Mouse (Mus musculus): ENCODE data around the gene Otop3. TPM values are rescaled to one million over a fixed set of nuclear protein-coding genes. Genes with fewer than 3 reads are reported as not detected.
A peak's percentile ranks its signal among the peaks of the same experiment; 100 is the strongest.

Otop3 gene
- polyA plus RNA-seq, 1 experiment from 2014 or later, result 0.28 TPM

GRCm38 (mm10) chr11:115296471-115297210, 37.9 kb upstream of the Otop3 start:
- WGBS, result 56% methylated on average over 21 of the region's 21 CpGs
- no peak overlapping the region for H3K27ac ChIP-seq (replicated peaks)

DNA sequence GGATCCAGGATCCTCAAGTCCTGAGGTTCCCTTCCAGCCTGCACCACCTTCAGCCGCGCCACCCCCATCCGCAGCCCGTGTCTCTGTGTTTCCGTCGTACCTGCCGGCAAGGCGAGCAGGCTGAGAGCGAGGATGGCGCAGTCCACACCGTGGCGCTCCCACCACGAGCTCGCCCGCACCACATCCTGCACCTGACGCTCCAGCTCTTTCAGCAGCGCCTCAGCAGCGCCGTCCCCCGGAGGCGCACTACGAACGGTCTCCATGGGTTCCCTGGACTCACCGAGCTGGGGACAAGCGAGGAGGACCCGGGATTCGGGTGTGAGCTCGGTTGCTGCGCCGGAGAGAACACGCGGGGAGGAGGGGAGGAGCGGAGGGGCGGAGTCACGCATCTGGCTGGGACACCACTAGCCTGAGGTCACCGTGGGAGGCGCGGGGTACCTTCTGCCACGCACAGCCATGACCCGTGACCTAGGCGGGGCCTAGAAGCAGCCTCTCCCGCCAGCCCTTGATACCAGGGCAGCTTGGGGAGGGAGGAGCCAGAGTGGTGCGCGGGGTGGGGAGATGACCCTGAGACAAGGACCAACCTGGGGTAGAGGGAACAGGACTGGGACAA, 37.2 kb upstream of the Otop3 start, which contains the start of gene Fads6:
Gene Fads6, minus strand, starts transcription at position 450 of the 613 bp plus-strand sequence.
- peak within 1 kb of the TSS; percentile 48 for H3K4me3 ChIP-seq

More at GRCm38 (mm10) chr11:115296471-115297210, 37.9 kb upstream of the Otop3 start:
- peaks cover 13% of the 10 kb centered on the region; the same call in 1 of the 2 replicates for H3K4me1 ChIP-seq
- H3K36me3 ChIP-seq, result no peaks in the 10 kb centered on the region
- no peaks in the 10 kb centered on the region for H3K9me3 ChIP-seq
- H3K9ac ChIP-seq (replicated peaks), result peak overlapping the region; percentile 62; the same call in 1 of the 2 replicates
- peak overlapping the region; percentile 86 for H3K4me2 ChIP-seq (replicated peaks)
- peaks cover 42% of the 10 kb centered on the region for H3K27me3 ChIP-seq
- no peak for ATAC-seq (ENCODE audit: low FRiP score, low read depth)
- H3K4me3 ChIP-seq, result peak overlapping the region; percentile 48

DNA sequence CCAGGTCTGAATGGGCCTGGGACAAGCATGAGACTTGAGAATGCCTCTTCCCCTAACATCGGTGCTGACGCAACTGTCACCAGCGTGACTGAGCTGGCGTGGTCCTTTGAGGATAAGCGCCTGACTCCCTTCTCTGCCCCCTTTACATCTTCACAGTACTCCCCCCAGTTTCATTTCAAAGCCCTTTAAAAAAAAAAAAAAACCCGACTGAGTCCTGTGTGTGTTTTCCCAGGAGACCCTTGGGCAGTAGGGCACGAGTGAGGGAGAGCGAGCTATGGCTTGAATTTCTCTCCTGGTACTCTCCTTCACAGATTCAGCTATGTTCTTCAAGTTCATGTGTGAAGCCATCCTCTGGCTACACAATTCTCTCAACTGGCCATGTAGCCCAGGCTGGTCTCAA, 36.4 kb upstream of the Otop3 start:
- WGBS, result 74% methylated on average over 8 of the region's 8 CpGs

More for the DNA sequence above, 37.2 kb upstream of the Otop3 start, which contains the start of gene Fads6:
- Histone ChIP-seq H3K27me3 (peaks cover 42% of the 10 kb centered on the region), H3K27ac (replicated peaks) (no peak within 1 kb of the TSS), H3K9me3 (no peaks in the 10 kb centered on the region), H3K4me2 (replicated peaks) (peak within 1 kb of the TSS; percentile 86), H3K4me1 (peaks cover 13% of the 10 kb centered on the region; the same call in 1 of the 2 replicates), H3K36me3 (no peaks in the 10 kb centered on the region), H3K9ac (replicated peaks) (peak within 1 kb of the TSS; percentile 62; the same call in 1 of the 2 replicates)
- under 1% methylated on average over 43 of the region's 44 CpGs for WGBS
- peak; percentile 56 for ATAC-seq (ENCODE audit: low FRiP score, low read depth)

DNA sequence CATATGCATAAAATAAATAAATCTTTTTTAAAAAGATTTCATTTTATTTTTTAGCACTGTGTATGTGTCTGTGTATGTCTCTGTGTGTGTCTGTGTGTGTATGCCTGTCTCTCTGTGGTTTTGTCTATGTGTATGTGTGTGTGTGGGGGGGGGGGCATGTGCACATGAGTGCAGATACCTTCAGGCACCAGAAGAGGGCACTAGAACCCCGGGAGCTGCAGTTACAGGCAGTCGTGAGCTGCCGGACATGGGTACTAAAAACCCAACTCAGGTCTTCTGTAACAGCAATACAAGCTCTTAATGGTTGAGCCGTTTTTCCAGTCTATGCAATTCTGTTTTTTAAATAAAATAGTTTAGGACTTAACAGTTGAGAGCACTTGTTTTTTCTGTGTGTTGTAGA, 33.8 kb upstream of the Otop3 start:
- no peak overlapping the region for H3K4me3 ChIP-seq
- WGBS, result 87% methylated on average over 4 of the region's 4 CpGs
- H3K36me3 ChIP-seq, result no peaks in the 10 kb centered on the region
- H3K9me3 ChIP-seq, result no peaks in the 10 kb centered on the region
- no peak overlapping the region for H3K9ac ChIP-seq (replicated peaks)
- peaks cover 39% of the 10 kb centered on the region for H3K27me3 ChIP-seq
- peaks cover 13% of the 10 kb centered on the region; the same call in 1 of the 2 replicates for H3K4me1 ChIP-seq
- H3K27ac ChIP-seq (replicated peaks), result no peak overlapping the region
- no peak overlapping the region for H3K4me2 ChIP-seq (replicated peaks)
- no peak for ATAC-seq (ENCODE audit: low FRiP score, low read depth)

More for the DNA sequence above, 36.4 kb upstream of the Otop3 start:
- no peaks in the 10 kb centered on the region for H3K9me3 ChIP-seq
- H3K27ac ChIP-seq (replicated peaks), result no peak overlapping the region
- no peak overlapping the region for H3K4me3 ChIP-seq
- no peak for ATAC-seq (ENCODE audit: low FRiP score, low read depth)
- H3K36me3 ChIP-seq, result no peaks in the 10 kb centered on the region
- no peak overlapping the region for H3K9ac ChIP-seq (replicated peaks)
- 0 out of 2 replicates have a peak overlapping the region, but pooled peaks have one; percentile 86 for H3K4me2 ChIP-seq (replicated peaks)
- H3K4me1 ChIP-seq, result peaks cover 13% of the 10 kb centered on the region; the same call in 1 of the 2 replicates
- peaks cover 42% of the 10 kb centered on the region for H3K27me3 ChIP-seq

- no peak overlapping the region for H3K4me2 ChIP-seq (replicated peaks)
- no peak for ATAC-seq (ENCODE audit: low FRiP score, low read depth)
- H3K9ac ChIP-seq (replicated peaks), result no peak overlapping the region
- 97% methylated on average over 2 of the region's 2 CpGs for WGBS
- no peak overlapping the region for H3K27ac ChIP-seq (replicated peaks)
- peaks cover 13% of the 10 kb centered on the region; the same call in 1 of the 2 replicates for H3K4me1 ChIP-seq
- H3K27me3 ChIP-seq, result peaks cover 35% of the 10 kb centered on the region
- no peaks in the 10 kb centered on the region for H3K36me3 ChIP-seq
- no peak overlapping the region for H3K4me3 ChIP-seq
- no peaks in the 10 kb centered on the region for H3K9me3 ChIP-seq
Observed at GRCm38 (mm10) chr11:115301351-115301750, 33.2 kb upstream of the Otop3 start.

DNA sequence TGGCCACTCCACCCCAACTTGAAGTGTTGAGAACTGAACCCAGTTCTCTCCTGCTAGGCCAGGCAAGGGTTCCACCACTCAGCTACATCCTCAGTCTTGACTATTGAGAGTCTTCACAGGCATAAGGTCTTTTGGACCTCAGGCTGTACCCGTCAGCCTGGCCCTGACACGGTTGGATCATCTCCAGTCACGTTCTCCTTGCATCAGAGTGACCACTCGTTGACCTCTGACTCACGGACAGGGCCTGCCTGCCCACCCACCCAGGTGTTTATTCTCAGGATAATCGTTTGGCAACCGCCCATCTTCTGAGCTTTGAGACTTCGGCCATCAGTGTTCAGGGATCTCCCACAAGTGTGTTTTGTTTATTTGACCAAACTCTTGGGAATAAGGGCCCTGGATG, 31.4 kb upstream of the Otop3 start:
- no peak overlapping the region for H3K27ac ChIP-seq (replicated peaks)
- H3K36me3 ChIP-seq, result no peaks in the 10 kb centered on the region
- H3K4me2 ChIP-seq (replicated peaks), result no peak overlapping the region
- H3K4me3 ChIP-seq, result no peak overlapping the region
- peaks cover 8% of the 10 kb centered on the region; the same call in 1 of the 2 replicates for H3K4me1 ChIP-seq
- peaks cover 34% of the 10 kb centered on the region for H3K27me3 ChIP-seq
- WGBS, result 77% methylated on average over 8 of the region's 8 CpGs
- no peaks in the 10 kb centered on the region for H3K9me3 ChIP-seq
- no peak overlapping the region for H3K9ac ChIP-seq (replicated peaks)
- no peak for ATAC-seq (ENCODE audit: low FRiP score, low read depth)

- 14% methylated on average over 8 of the region's 8 CpGs for WGBS
- H3K9me3 ChIP-seq, result no peaks in the 10 kb centered on the region
- H3K9ac ChIP-seq (replicated peaks), result no peak within 1 kb of the TSS; the same call in 1 of the 2 replicates
- H3K27me3 ChIP-seq, result peaks cover 27% of the 10 kb centered on the region; the same call in 1 of the 2 replicates
- H3K4me2 ChIP-seq (replicated peaks), result no peak within 1 kb of the TSS
- ATAC-seq (ENCODE audit: low FRiP score, low read depth), result no peak
- H3K27ac ChIP-seq (replicated peaks), result no peak within 1 kb of the TSS
- no peak within 1 kb of the TSS for H3K4me3 ChIP-seq
- peaks cover 8% of the 10 kb centered on the region; the same call in 1 of the 2 replicates for H3K4me1 ChIP-seq
- H3K36me3 ChIP-seq, result no peaks in the 10 kb centered on the region
Observed at GRCm38 (mm10) chr11:115306863-115307262, 27.7 kb upstream of the Otop3 start, which contains the start of gene Otop2. Otop2 (plus strand) TSS chr11:115307163.

- WGBS, result 47% methylated on average over 1 of the region's 1 CpGs
Observed at GRCm38 (mm10) chr11:115308781-115309180, 25.8 kb upstream of the Otop3 start.

GRCm38 (mm10) chr11:115314249-115314648, 20.3 kb upstream of the Otop3 start:
- Histone ChIP-seq H3K4me3 (no peak overlapping the region), H3K4me1 (peaks cover 10% of the 10 kb centered on the region), H3K4me2 (replicated peaks) (no peak overlapping the region), H3K9ac (replicated peaks) (no peak overlapping the region), H3K27me3 (peaks cover 76% of the 10 kb centered on the region), H3K36me3 (no peaks in the 10 kb centered on the region), H3K27ac (replicated peaks) (no peak overlapping the region), H3K9me3 (no peaks in the 10 kb centered on the region)
- no peak for ATAC-seq (ENCODE audit: low FRiP score, low read depth)
- WGBS, result 40% methylated on average over 2 of the region's 2 CpGs

More at GRCm38 (mm10) chr11:115308781-115309180, 25.8 kb upstream of the Otop3 start:
- no peak for ATAC-seq (ENCODE audit: low FRiP score, low read depth)
- H3K36me3 ChIP-seq, result no peaks in the 10 kb centered on the region
- H3K27ac ChIP-seq (replicated peaks), result no peak overlapping the region
- H3K9ac ChIP-seq (replicated peaks), result no peak overlapping the region
- H3K9me3 ChIP-seq, result no peaks in the 10 kb centered on the region
- H3K4me3 ChIP-seq, result no peak overlapping the region
- H3K4me1 ChIP-seq, result peaks cover 8% of the 10 kb centered on the region; the same call in 1 of the 2 replicates
- H3K27me3 ChIP-seq, result peaks cover 42% of the 10 kb centered on the region
- no peak overlapping the region for H3K4me2 ChIP-seq (replicated peaks)

GRCm38 (mm10) chr11:115317204-115317603, 17.3 kb upstream of the Otop3 start:
- Histone ChIP-seq H3K9me3 (no peaks in the 10 kb centered on the region), H3K4me3 (no peak overlapping the region), H3K36me3 (no peaks in the 10 kb centered on the region), H3K27me3 (peaks cover 99% of the 10 kb centered on the region), H3K9ac (replicated peaks) (no peak overlapping the region), H3K4me2 (replicated peaks) (no peak overlapping the region), H3K27ac (replicated peaks) (no peak overlapping the region), H3K4me1 (peaks cover 24% of the 10 kb centered on the region)
- WGBS, result 65% methylated on average over 7 of the region's 7 CpGs
- no peak for ATAC-seq (ENCODE audit: low FRiP score, low read depth)

- peak overlapping the region; percentile 23 for H3K4me2 ChIP-seq (replicated peaks)
- peaks cover 27% of the 10 kb centered on the region for H3K4me1 ChIP-seq
- WGBS, result 4% methylated on average over 63 of the region's 63 CpGs
- no peaks in the 10 kb centered on the region for H3K36me3 ChIP-seq
- ATAC-seq (ENCODE audit: low FRiP score, low read depth), result no peak
- H3K9me3 ChIP-seq, result no peaks in the 10 kb centered on the region
- H3K9ac ChIP-seq (replicated peaks), result no peak overlapping the region
- peaks cover 100% of the 10 kb centered on the region for H3K27me3 ChIP-seq
- peak overlapping the region; percentile 12 for H3K4me3 ChIP-seq
- no peak overlapping the region for H3K27ac ChIP-seq (replicated peaks)
Observed at GRCm38 (mm10) chr11:115318245-115319027, 16.1 kb upstream of the Otop3 start.

Data from midbrain, embryonic 12.5 days (tissue).